Mouse (Mus musculus) cortical plate, adult 2 months (tissue): ENCODE measurements at regions not wholly inside any gene's neighbourhood (a gene's known extent, or its start where the extent isn't known, plus 50 kb on each side); places are given as distances from the start of the nearest gene placed in this dataset.

Experiments used
- CTCF ChIP-seq: fragments of 200-500 bp; IDR thresholded peaks from 2 replicates; pipeline ENCODE4 v1.5.1; 2011; ENCODE audit warnings: mild to moderate bottlenecking, control low read depth, low read length; ENCODE audit not compliant: insufficient read depth; ENCODE audit errors: extremely low read depth
- POLR2A ChIP-seq: fragments of 200-500 bp; IDR thresholded peaks from 2 replicates; pipeline ENCODE4 v1.6.1; 2011; ENCODE audit warnings: mild to moderate bottlenecking, low read length, control low read depth; ENCODE audit not compliant: insufficient read depth; ENCODE audit errors: extremely low read depth

DNA sequence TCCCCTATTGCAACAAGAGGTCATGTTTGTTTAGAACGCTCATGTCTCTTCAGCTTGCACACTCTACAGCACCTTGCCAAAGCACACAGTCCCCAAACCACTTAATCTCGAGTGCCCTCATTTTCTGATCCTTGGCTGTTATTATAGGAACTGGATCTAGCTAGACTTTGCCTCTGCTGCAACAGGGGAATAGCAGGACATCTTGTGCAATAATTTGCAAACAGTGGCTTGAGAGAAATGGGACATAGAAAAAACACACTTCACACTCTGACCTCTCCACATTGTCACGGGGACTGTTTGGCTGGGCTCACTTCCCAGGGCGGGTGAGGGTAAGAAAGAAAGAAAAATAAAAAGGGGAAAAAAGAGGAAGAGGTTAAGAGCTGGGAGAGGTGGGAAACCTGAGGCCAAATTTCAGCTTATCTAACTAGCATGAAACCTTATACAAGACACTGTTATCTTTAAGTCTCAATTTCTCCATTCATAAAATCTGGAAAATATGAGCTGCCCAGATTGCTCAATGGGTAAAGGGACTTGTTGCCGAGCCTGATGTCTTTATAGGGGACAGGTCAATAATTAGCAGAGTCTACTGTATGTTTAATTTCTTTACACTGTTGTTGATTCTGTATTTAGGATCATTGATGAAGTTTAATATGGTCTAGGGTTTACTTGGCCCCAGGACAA is 356.0 kb downstream of the Ankrd50 start:
- TF ChIP-seq CTCF (no peak), POLR2A (no peak)
